Mouse (Mus musculus) cerebellum, adult 2 months (tissue): Measurements from ENCODE around the gene Nsf.

Experiments used
- CTCF ChIP-seq: fragments of 200-500 bp; IDR thresholded peaks from 2 replicates; pipeline ENCODE4 v1.5.1; 2011; ENCODE audit warnings: low read depth, mild to moderate bottlenecking, control low read depth, low read length, moderate library complexity, borderline replicate concordance; ENCODE audit not compliant: insufficient read depth
- POLR2A ChIP-seq: fragments of 200-500 bp; IDR thresholded peaks from 2 replicates; pipeline ENCODE4 v1.6.1; 2011; ENCODE audit warnings: low read length, control low read depth, borderline replicate concordance; ENCODE audit not compliant: insufficient read depth

DNA sequence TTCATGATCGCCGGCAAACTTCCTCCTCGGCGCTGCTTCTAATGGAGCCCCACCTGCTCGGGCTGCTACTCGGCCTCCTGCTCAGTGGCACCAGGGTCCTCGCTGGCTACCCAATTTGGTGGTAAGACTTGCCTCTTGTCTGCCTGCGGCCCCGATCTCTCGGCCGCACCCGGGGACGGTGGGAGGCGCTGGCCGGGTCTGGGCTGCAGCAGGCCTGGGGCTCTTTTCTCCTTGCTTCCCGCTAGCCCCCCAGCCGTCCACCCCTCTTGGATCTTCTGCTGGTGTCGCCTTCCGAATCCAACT lies 179.7 kb downstream of the Nsf start:
- no peak for TF ChIP-seq CTCF
- no peak for TF ChIP-seq POLR2A
